Mouse (Mus musculus) hindbrain, embryonic 16.5 days (tissue): ENCODE results near the gene Tecr. TPM values are rescaled to one million over a fixed set of nuclear protein-coding genes. Genes with fewer than 3 reads are reported as not detected.
"Not testable (repeated sequence)": the region's sequence is repeated elsewhere in the genome, so short reads cannot be mapped to it uniquely, and the experiment has no call there.

Experiments used
- ATAC-seq: fragments of 200-750 bp; cut with Nextera tagmentation; 2 replicates; pipeline ENCODE4 v1.8.0; 2017; ENCODE audit warnings: moderate TSS enrichment, moderate library complexity
- H3K27ac ChIP-seq: fragments of 300-500 bp; sonication (generic); 2 replicates; pipeline ENCODE4 v1.5.1; 2014; ENCODE audit warnings: low read depth, mild to moderate bottlenecking, control low read depth, low read length, moderate library complexity
- H3K27me3 ChIP-seq: fragments of 300-500 bp; sonication (generic); replicated peaks from 2 replicates; pipeline ENCODE4 v1.6.1; 2014; ENCODE audit warnings: low read length; ENCODE audit not compliant: control insufficient read depth, insufficient read depth
- H3K36me3 ChIP-seq: fragments of 300-500 bp; sonication (generic); 2 replicates; pipeline ENCODE4 v1.6.1; 2014; ENCODE audit warnings: mild to moderate bottlenecking, low read length, moderate library complexity, mixed read lengths; ENCODE audit not compliant: control insufficient read depth, insufficient read depth
- H3K4me1 ChIP-seq: fragments of 300-500 bp; sonication (generic); 2 replicates; pipeline ENCODE4 v1.6.1; 2014; ENCODE audit warnings: low read depth, low read length; ENCODE audit not compliant: control insufficient read depth, insufficient read depth
- H3K4me2 ChIP-seq: fragments of 300-500 bp; sonication (generic); 2 replicates; pipeline ENCODE4 v1.6.1; 2014; ENCODE audit warnings: mild to moderate bottlenecking, low read length, control low read depth, moderate library complexity
- H3K4me3 ChIP-seq: fragments of 300-500 bp; sonication (generic); 2 replicates; pipeline ENCODE4 v1.5.1; 2014; ENCODE audit warnings: mild to moderate bottlenecking, low read length, control low read depth, moderate library complexity
- H3K9ac ChIP-seq: fragments of 300-500 bp; sonication (generic); 2 replicates; pipeline ENCODE4 v1.6.1; 2014; ENCODE audit warnings: low read depth, mild to moderate bottlenecking, control low read depth, low read length, moderate library complexity
- H3K9me3 ChIP-seq: fragments of 300-500 bp; sonication (generic); 2 replicates; pipeline ENCODE4 v1.6.1; 2014; ENCODE audit warnings: mild to moderate bottlenecking, low read length, moderate library complexity; ENCODE audit not compliant: control insufficient read depth
- WGBS: fragments of 180-500 bp; shearing (Covaris S2); extraction: QIAGEN DNeasy Blood & Tissue Kit; methylation state at CpG from one replicate; pipeline ENCODE4 v1.1.7; 2014; 5-methylcytosine and 5-hydroxymethylcytosine counted together
- polyA plus RNA-seq: library from polyadenylated mRNA; unstranded; fragments of >200 nt; fragmentation: Nextera tagmentation; extraction: Ambion mirVana; gene quantifications from 2 replicates; pipeline ENCODE4 v1.2.1, GENCODE M21; 2015

The Tecr gene
- polyA plus RNA-seq, 1 experiment from 2014 or later, result 1,598 TPM

- H3K36me3 ChIP-seq, result peaks cover 22% of the 10 kb centered on the region
- no peaks in the 10 kb centered on the region for H3K27me3 ChIP-seq
- peaks cover 18% of the 10 kb centered on the region for H3K4me1 ChIP-seq
- peak overlapping the region; percentile 86 for H3K4me2 ChIP-seq
- peak; percentile 80 for ATAC-seq
- H3K27ac ChIP-seq, result peak overlapping the region; percentile 96
- no peaks in the 10 kb centered on the region for H3K9me3 ChIP-seq
- under 1% methylated on average over 51 of the region's 51 CpGs for WGBS
- peak overlapping the region; percentile 68 for H3K4me3 ChIP-seq
- peak overlapping the region; percentile 82 for H3K9ac ChIP-seq
These were observed 643 bp upstream of the Tecr start for GRCm38 (mm10) chr8:83608398-83608829.

- Histone ChIP-seq H3K4me3 (no peak overlapping the region), H3K36me3 (no peaks in the 10 kb centered on the region), H3K9ac (no peak overlapping the region), H3K9me3 (no peaks in the 10 kb centered on the region), H3K27me3 (no peaks in the 10 kb centered on the region), H3K4me1 (peaks cover 4% of the 10 kb centered on the region; the same call in 1 of the 2 replicates), H3K4me2 (no peak overlapping the region), H3K27ac (no peak overlapping the region)
- ATAC-seq, result no peak
- 84% methylated on average over 2 of the region's 2 CpGs for WGBS
These were observed 5.1 kb downstream of the Tecr start for GRCm38 (mm10) chr8:83602650-83603029.

- ATAC-seq, result no peak
- Histone ChIP-seq H3K27ac (no peak overlapping the region), H3K4me2 (no peak overlapping the region), H3K9me3 (no peaks in the 10 kb centered on the region), H3K36me3 (no peaks in the 10 kb centered on the region), H3K4me3 (no peak overlapping the region), H3K4me1 (0 out of 2 replicates have a peak, but pooled peaks cover under 1% of the 10 kb centered on the region), H3K9ac (no peak overlapping the region), H3K27me3 (no peaks in the 10 kb centered on the region)
These were observed 8.0 kb downstream of the Tecr start for GRCm38 (mm10) chr8:83599814-83600213.

GRCm38 (mm10) chr8:83598146-83598545 lies 9.6 kb downstream of the Tecr start:
- WGBS, result 0% methylated on average over 1 of the region's 1 CpGs
- H3K4me2 ChIP-seq, result no peak overlapping the region
- H3K4me1 ChIP-seq, result peaks cover 2% of the 10 kb centered on the region; the same call in 1 of the 2 replicates
- no peak for ATAC-seq
- H3K9ac ChIP-seq, result no peak overlapping the region
- H3K4me3 ChIP-seq, result no peak overlapping the region
- H3K9me3 ChIP-seq, result no peaks in the 10 kb centered on the region
- H3K36me3 ChIP-seq, result no peaks in the 10 kb centered on the region
- no peak overlapping the region for H3K27ac ChIP-seq
- H3K27me3 ChIP-seq, result no peaks in the 10 kb centered on the region

- ATAC-seq, result no peak
These were observed 11.4 kb downstream of the Tecr start for GRCm38 (mm10) chr8:83596369-83596768.

GRCm38 (mm10) chr8:83595050-83595345 lies 12.8 kb downstream of the Tecr start:
- peaks cover 30% of the 10 kb centered on the region for H3K4me1 ChIP-seq
- peak overlapping the region; percentile 64 for H3K4me2 ChIP-seq
- ATAC-seq, H3K27me3 ChIP-seq, H3K36me3 ChIP-seq, H3K9me3 ChIP-seq: not testable (repeated sequence)
- 55% methylated on average over 3 of the region's 3 CpGs for WGBS
- peak overlapping the region; percentile 95 for H3K4me3 ChIP-seq
- H3K9ac ChIP-seq, result peak overlapping the region; percentile 69
- peak overlapping the region; percentile 96 for H3K27ac ChIP-seq

More at GRCm38 (mm10) chr8:83596369-83596768, 11.4 kb downstream of the Tecr start:
- Histone ChIP-seq H3K9ac (no peak overlapping the region), H3K4me1 (peaks cover 18% of the 10 kb centered on the region), H3K4me2 (no peak overlapping the region), H3K4me3 (no peak overlapping the region), H3K27ac (no peak overlapping the region), H3K36me3 (no peaks in the 10 kb centered on the region), H3K9me3 (no peaks in the 10 kb centered on the region), H3K27me3 (no peaks in the 10 kb centered on the region)
- WGBS, result 20% methylated on average over 3 of the region's 3 CpGs

- H3K4me1 ChIP-seq, result peaks cover 35% of the 10 kb centered on the region
- H3K4me2 ChIP-seq, result peak overlapping the region; percentile 88
- H3K27me3 ChIP-seq, result no peaks in the 10 kb centered on the region
- peak overlapping the region; percentile 96 for H3K27ac ChIP-seq
- H3K9me3 ChIP-seq, result no peaks in the 10 kb centered on the region
- H3K4me3 ChIP-seq, result peak overlapping the region; percentile 95
- peak overlapping the region; percentile 94 for H3K9ac ChIP-seq
- ATAC-seq, result peak; percentile 98
- H3K36me3 ChIP-seq, result no peaks in the 10 kb centered on the region
- WGBS, result under 1% methylated on average over 43 of the region's 43 CpGs
These were observed 13.4 kb downstream of the Tecr start for GRCm38 (mm10) chr8:83594167-83595049.

GRCm38 (mm10) chr8:83593325-83594166 lies 14.2 kb downstream of the Tecr start:
- H3K4me3 ChIP-seq, result peak overlapping the region; percentile 95
- 3% methylated on average over 22 of the region's 22 CpGs for WGBS
- H3K27me3 ChIP-seq, result no peaks in the 10 kb centered on the region
- H3K36me3 ChIP-seq, result no peaks in the 10 kb centered on the region
- H3K4me2 ChIP-seq, result peak overlapping the region; percentile 88
- peak overlapping the region; percentile 94 for H3K9ac ChIP-seq
- H3K4me1 ChIP-seq, result peaks cover 41% of the 10 kb centered on the region
- no peak for ATAC-seq
- peak overlapping the region; percentile 96 for H3K27ac ChIP-seq
- no peaks in the 10 kb centered on the region for H3K9me3 ChIP-seq

- no peak for ATAC-seq
- peaks cover 49% of the 10 kb centered on the region for H3K4me1 ChIP-seq
- H3K4me2 ChIP-seq, result peak overlapping the region; percentile 88
- peaks cover 3% of the 10 kb centered on the region; the same call in 1 of the 2 replicates for H3K36me3 ChIP-seq
- H3K27me3 ChIP-seq, result no peaks in the 10 kb centered on the region
- H3K9ac ChIP-seq, result peak overlapping the region; percentile 94
- 63% methylated on average over 3 of the region's 3 CpGs for WGBS
- H3K4me3 ChIP-seq, result peak overlapping the region; percentile 95
- no peaks in the 10 kb centered on the region for H3K9me3 ChIP-seq
- H3K27ac ChIP-seq, result no peak overlapping the region; the same call in 1 of the 2 replicates
These were observed 15.1 kb downstream of the Tecr start for GRCm38 (mm10) chr8:83592682-83593081.
